Mouse (Mus musculus) megakaryocyte-erythroid progenitor cell, adult 5-6 weeks (primary cell): ENCODE measurements around the gene Smo. TPM values are rescaled to one million over a fixed set of nuclear protein-coding genes. Genes with fewer than 3 reads are reported as not detected.

Source experiments
- ATAC-seq: replicated peaks from 2 replicates; pipeline ENCODE4 v1.8.0; 2016; ENCODE audit warnings: mild to moderate bottlenecking, inconsistent platforms; ENCODE audit not compliant: severe bottlenecking, poor library complexity, low FRiP score, low TSS enrichment
- total RNA-seq, 2 experiments: library from RNA; stranded (forward) in 1 of 2; stranded (reverse) in 1 of 2; fragments of 200-1000, 215-1000 nt in 1 of 2; fragments of >200 nt in 1 of 2; fragmentation: Nextera tagmentation in 1 of 2; gene quantifications; 2 replicates each; pipeline ENCODE4 v1.2.3; 2014 to 2017

The Smo gene
- total RNA-seq, 2 experiments from 2014 or later, result 24.0 to 27.5 TPM

- peak; percentile 41 for ATAC-seq
Measured at GRCm38 (mm10) chr6:29768791-29769441, 33.6 kb downstream of the Smo start.

- no peak for ATAC-seq
Measured at GRCm38 (mm10) chr6:29770672-29771321, 35.5 kb downstream of the Smo start.

GRCm38 (mm10) chr6:29772236-29772635, 36.9 kb downstream of the Smo start:
- ATAC-seq, result no peak

GRCm38 (mm10) chr6:29774161-29774560, 38.9 kb downstream of the Smo start:
- no peak for ATAC-seq

GRCm38 (mm10) chr6:29775609-29776008, 40.3 kb downstream of the Smo start:
- peak; percentile 54; the same call in 1 of the 2 replicates for ATAC-seq

GRCm38 (mm10) chr6:29776542-29777237, 41.4 kb downstream of the Smo start:
- peak; percentile 81 for ATAC-seq

GRCm38 (mm10) chr6:29777238-29777555, 41.9 kb downstream of the Smo start:
- ATAC-seq, result no peak

GRCm38 (mm10) chr6:29780082-29780481, 44.8 kb downstream of the Smo start:
- ATAC-seq, result no peak

- no peak for ATAC-seq
Measured at GRCm38 (mm10) chr6:29780571-29780970, 45.3 kb downstream of the Smo start.

- ATAC-seq, result no peak
Measured at GRCm38 (mm10) chr6:29782239-29782638, 46.9 kb downstream of the Smo start.

- no peak for ATAC-seq
Measured at GRCm38 (mm10) chr6:29783960-29784359, 48.7 kb downstream of the Smo start.

GRCm38 (mm10) chr6:29784413-29785021, 49.2 kb downstream of the Smo start:
- ATAC-seq, result peak; percentile 97

GRCm38 (mm10) chr6:29785759-29786158, 50.5 kb downstream of the Smo start:
- ATAC-seq, result no peak

- ATAC-seq, result no peak
Measured at GRCm38 (mm10) chr6:29788779-29789350, 53.6 kb downstream of the Smo start.

- ATAC-seq, result no peak
Measured at GRCm38 (mm10) chr6:29790014-29790698, 54.9 kb downstream of the Smo start.

- ATAC-seq, result no peak
Measured at GRCm38 (mm10) chr6:29793520-29793919, 58.2 kb downstream of the Smo start.

- no peak for ATAC-seq
Measured at GRCm38 (mm10) chr6:29794582-29794981, 59.3 kb downstream of the Smo start.

- no peak for ATAC-seq
Measured at GRCm38 (mm10) chr6:29802979-29803378, 67.7 kb downstream of the Smo start.

- ATAC-seq, result no peak
Measured at GRCm38 (mm10) chr6:29804006-29804405, 68.7 kb downstream of the Smo start.
